8 mouse cellular contexts compared by ENCODE assay signal in genomic region chr12:9581011-9581410, GRCm38 (mm10). TPM values are rescaled to one million over a fixed set of nuclear protein-coding genes. Genes with fewer than 3 reads are reported as not detected.
DNase-seq lines count a peak whose midpoint lies in the region; ATAC-seq and TF ChIP-seq lines count a peak whose summit lies in the region.

No protein-coding gene starts in this region.

- WGBS in heart, embryonic 10.5 days: under 1% methylated on average over 30 of the region's 30 CpGs
- 2% methylated on average over 30 of the region's 30 CpGs for WGBS in heart, postnatal 0 days
- WGBS in midbrain, embryonic 13.5 days: 2% methylated on average over 30 of the region's 30 CpGs
- 3% methylated on average over 30 of the region's 30 CpGs for WGBS in cerebellum, adult 2 months

- peak overlapping the region; percentile 33; the same call in 1 of the 2 replicates for H3K27ac ChIP-seq in heart, embryonic 10.5 days
- H3K27ac ChIP-seq in heart, postnatal 0 days (ENCODE audit: low read depth): no peak overlapping the region
- H3K27ac ChIP-seq in midbrain, embryonic 13.5 days: no peak overlapping the region
- no peak overlapping the region for H3K27ac ChIP-seq in cerebellum, adult 2 months (ENCODE audit: insufficient read depth, low read length)

- no peak for TF ChIP-seq POLR2A in cerebellum, adult 2 months (IDR thresholded peaks at IDR 0.05; ENCODE audit: borderline replicate concordance, insufficient read depth, low read length)

- no peaks in the 10 kb centered on the region for H3K9me3 ChIP-seq in heart, embryonic 10.5 days
- H3K9me3 ChIP-seq in heart, postnatal 0 days (replicated peaks; ENCODE audit: control insufficient read depth, low read length): no peaks in the 10 kb centered on the region
- no peaks in the 10 kb centered on the region for H3K9me3 ChIP-seq in midbrain, embryonic 13.5 days

- TF ChIP-seq CTCF in heart, postnatal 0 days (IDR thresholded peaks at IDR 0.05; ENCODE audit: low read depth): no peak
- TF ChIP-seq CTCF in cerebellum, adult 2 months (IDR thresholded peaks at IDR 0.05; ENCODE audit: borderline replicate concordance, insufficient read depth, low read depth, low read length): no peak

- peak overlapping the region; percentile 50 for H3K4me2 ChIP-seq in heart, postnatal 0 days (ENCODE audit: low read depth, low read length)
- peak overlapping the region; percentile 27 for H3K4me2 ChIP-seq in midbrain, embryonic 13.5 days (replicated peaks)

- no peaks in the 10 kb centered on the region for H3K36me3 ChIP-seq in heart, embryonic 10.5 days
- H3K36me3 ChIP-seq in heart, postnatal 0 days (replicated peaks; ENCODE audit: control insufficient read depth, insufficient read depth, low read length): no peaks in the 10 kb centered on the region
- no peaks in the 10 kb centered on the region for H3K36me3 ChIP-seq in midbrain, embryonic 13.5 days

- DNase-seq in heart, embryonic 10.5 days (ENCODE audit: low spot score): no peak
- DNase-seq in heart, postnatal 4 days: no peak
- peak; percentile 30 for DNase-seq in R1 (ENCODE audit: low read depth, low spot score)
- DNase-seq in heart, postnatal 0 days (ENCODE audit: low spot score): no peak
- no peak for DNase-seq in ovary, adult 18-20 months (ENCODE audit: low spot score)
- no peak for DNase-seq in adrenal gland, adult 2 months
- no peak for DNase-seq in cerebellum, adult 2 months

- H3K4me3 ChIP-seq in heart, embryonic 10.5 days: peak overlapping the region; percentile 55
- H3K4me3 ChIP-seq in heart, postnatal 0 days (ENCODE audit: low read depth, low read length): peak overlapping the region; percentile 27
- peak overlapping the region; percentile 22 for H3K4me3 ChIP-seq in midbrain, embryonic 13.5 days (replicated peaks)
- H3K4me3 ChIP-seq in cerebellum, adult 2 months (replicated peaks; ENCODE audit: insufficient read depth, low read depth, low read length): no peak overlapping the region

- no peak overlapping the region for H3K9ac ChIP-seq in heart, postnatal 0 days (replicated peaks; ENCODE audit: low read depth, low read length)
- no peak overlapping the region for H3K9ac ChIP-seq in midbrain, embryonic 13.5 days (replicated peaks)

- H3K27me3 ChIP-seq in heart, embryonic 10.5 days (ENCODE audit: insufficient read depth, poor library complexity, severe bottlenecking): peaks cover 82% of the 10 kb centered on the region
- peaks cover 82% of the 10 kb centered on the region for H3K27me3 ChIP-seq in heart, postnatal 0 days (ENCODE audit: control insufficient read depth, insufficient read depth, low read length)
- peaks cover 86% of the 10 kb centered on the region for H3K27me3 ChIP-seq in midbrain, embryonic 13.5 days
- peaks cover 3% of the 10 kb centered on the region; the same call in 1 of the 2 replicates for H3K27me3 ChIP-seq in cerebellum, adult 2 months (ENCODE audit: control insufficient read depth, insufficient read depth, low read length)

- TF ChIP-seq EP300 in heart, postnatal 0 days (IDR thresholded peaks at IDR 0.05; ENCODE audit: low read depth): no peak

- no peak for ATAC-seq in heart, postnatal 0 days (ENCODE audit: insufficient read depth, low read depth)
- no peak for ATAC-seq in midbrain, embryonic 13.5 days

- H3K4me1 ChIP-seq in heart, embryonic 10.5 days: peaks cover 29% of the 10 kb centered on the region
- peaks cover 3% of the 10 kb centered on the region; the same call in 1 of the 2 replicates for H3K4me1 ChIP-seq in heart, postnatal 0 days (ENCODE audit: control insufficient read depth, insufficient read depth)
- H3K4me1 ChIP-seq in midbrain, embryonic 13.5 days (replicated peaks): peaks cover 29% of the 10 kb centered on the region
- no peaks in the 10 kb centered on the region for H3K4me1 ChIP-seq in cerebellum, adult 2 months (ENCODE audit: control insufficient read depth, insufficient read depth, low read length)

RNA-seq across cellular contexts. Expression of gene Osr1, which starts 11.1 kb away (rescaled TPM):
- polyA plus RNA-seq in heart, embryonic 10.5 days (2016; fragmentation: Nextera tagmentation; extraction: Ambion mirVana): 2.8 and 14.9 TPM in 2 replicates
- 10 to 100 TPM; 12.1 to 12.3 TPM for total RNA-seq in heart, postnatal 4 days (2021)
- total RNA-seq in heart, postnatal 0 days (2014; rRNA removed; ENCODE audit: low replicate concordance): 18.7 and 28.1 TPM in 2 replicates
- 3.1 and 5.1 TPM in 2 replicates for polyA plus RNA-seq in heart, postnatal 0 days (2015; fragmentation: Nextera tagmentation; extraction: Ambion mirVana)
- 7.8 and 9.2 TPM in 2 replicates for polyA plus RNA-seq in midbrain, embryonic 13.5 days (2015; fragmentation: Nextera tagmentation; extraction: Ambion mirVana)
- total RNA-seq in adrenal gland, adult 2 months (2021): 1 to 10 TPM; 2.7 to 4.8 TPM
- 3.5 and 9.3 TPM in 2 replicates for polyA plus RNA-seq in adrenal gland, adult 2 months (2012; rRNA removed)
- 0.97 and 2.1 TPM in 2 replicates for polyA plus RNA-seq in cerebellum, adult 2 months (2012; rRNA removed)
